Mouse (Mus musculus): ENCODE data around the gene Cept1.

Cept1 gene

GRCm38 (mm10) chr3:106494417-106494950 lies 53.1 kb downstream of the Cept1 start:
- DNase-seq (ENCODE audit: low spot score in 2 of 2), result no peak

DNA sequence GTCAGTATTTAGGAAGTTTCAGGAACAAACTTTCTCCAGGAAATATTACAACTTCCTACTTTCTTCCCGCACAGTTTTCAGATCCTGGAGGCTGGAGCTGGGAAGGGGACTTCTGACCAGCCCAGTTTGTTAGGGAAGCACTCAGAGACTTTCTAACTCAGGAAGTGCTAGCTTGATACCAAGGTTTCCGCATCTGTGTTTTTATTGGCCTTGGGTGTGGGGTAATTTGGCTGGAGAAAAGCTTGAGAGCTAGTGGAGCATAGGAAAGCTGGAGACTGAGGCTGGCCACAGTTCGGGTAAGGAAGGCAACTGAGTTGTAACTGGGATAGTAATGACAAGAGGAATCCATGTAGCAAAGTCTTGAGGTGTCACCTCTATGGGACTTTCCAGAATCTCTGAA lies 53.7 kb downstream of the Cept1 start:
- DNase-seq (ENCODE audit: low spot score in 2 of 2), result no peak

- DNase-seq (ENCODE audit: low spot score in 2 of 2), result no peak
Observed at GRCm38 (mm10) chr3:106493202-106493601, 54.4 kb downstream of the Cept1 start.

DNA sequence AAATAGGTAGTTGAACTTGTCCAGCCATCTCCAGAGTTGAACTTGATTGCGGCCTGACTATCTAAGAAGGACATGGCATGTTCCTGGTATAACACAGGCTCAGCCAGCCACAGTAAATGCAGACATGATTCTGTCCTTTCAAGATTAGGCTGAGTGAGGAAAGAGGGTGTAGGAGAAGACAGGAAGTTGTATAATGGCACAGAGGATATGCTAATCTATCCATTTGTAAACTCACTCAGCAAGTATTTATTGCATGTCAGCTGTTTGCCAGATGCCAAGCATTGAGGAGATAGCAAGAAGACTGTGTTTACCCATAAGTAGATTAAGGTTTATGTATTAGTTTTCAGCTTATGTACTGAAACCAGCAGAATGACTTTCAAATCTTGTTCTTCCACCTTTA lies 54.9 kb downstream of the Cept1 start:
- no peak for DNase-seq (ENCODE audit: low spot score in 2 of 2)

DNA sequence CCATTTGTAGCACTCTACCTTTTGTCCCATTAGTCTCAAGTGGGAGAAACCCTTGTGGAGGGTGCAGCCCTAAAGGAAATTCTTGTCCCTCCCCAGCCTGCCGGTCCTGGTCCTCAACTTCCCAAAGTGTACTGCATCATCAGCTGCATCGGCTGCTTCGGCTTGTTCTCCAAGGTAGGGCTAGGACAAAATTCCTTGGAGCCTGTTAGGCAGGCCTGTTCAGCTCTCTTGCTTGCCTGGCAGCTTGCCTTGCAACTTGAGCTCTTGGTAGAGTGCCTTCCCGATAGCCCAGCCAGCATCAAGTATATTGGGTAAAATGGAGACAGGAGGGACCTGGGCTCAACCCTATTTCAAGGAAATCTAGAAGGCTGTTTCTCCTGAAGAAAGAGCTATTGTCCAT lies 57.4 kb downstream of the Cept1 start:
- no peak for DNase-seq (ENCODE audit: low spot score in 2 of 2)

DNA sequence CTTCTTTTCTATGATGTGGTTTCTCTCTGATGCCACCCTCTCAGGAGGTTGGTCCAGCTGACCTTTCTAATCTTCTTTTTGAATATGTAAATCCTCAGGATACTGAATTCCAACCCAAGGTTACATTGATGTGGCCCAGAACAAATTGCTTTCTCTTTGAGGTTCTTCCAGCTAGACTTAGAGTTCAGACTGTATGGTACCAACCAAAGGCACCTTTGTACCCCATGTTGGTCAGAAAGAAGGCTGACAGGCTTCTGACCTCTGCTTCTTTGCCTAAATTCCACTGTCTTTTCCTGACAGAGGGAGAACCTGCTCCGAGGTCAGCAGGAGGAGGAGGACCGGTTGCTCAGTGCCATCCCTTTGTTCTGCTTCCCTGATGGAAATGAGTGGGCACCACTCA lies 60.1 kb downstream of the Cept1 start:
- DNase-seq (ENCODE audit: low spot score in 2 of 2), result no peak

- DNase-seq (ENCODE audit: low spot score in 2 of 2), result no peak
Observed at GRCm38 (mm10) chr3:106485810-106486209, 61.8 kb downstream of the Cept1 start.

GRCm38 (mm10) chr3:106484861-106485260 lies 62.7 kb downstream of the Cept1 start:
- DNase-seq (ENCODE audit: low spot score in 2 of 2), result no peak

- DNase-seq (ENCODE audit: low spot score in 2 of 2), result no peak
Observed at GRCm38 (mm10) chr3:106483796-106484405, 63.7 kb downstream of the Cept1 start.

- DNase-seq (ENCODE audit: low spot score in 2 of 2), result no peak
Observed at GRCm38 (mm10) chr3:106483297-106483696, 64.3 kb downstream of the Cept1 start.

- no peak for DNase-seq (ENCODE audit: low spot score in 2 of 2)
Observed at GRCm38 (mm10) chr3:106482281-106483081, 65.1 kb downstream of the Cept1 start, which contains the start of gene Dennd2d. Gene Dennd2d, plus strand, starts transcription at chr3:106482405.

GRCm38 (mm10) chr3:106476863-106477262 lies 70.7 kb downstream of the Cept1 start:
- DNase-seq (ENCODE audit: low spot score in 2 of 2), result no peak

DNA sequence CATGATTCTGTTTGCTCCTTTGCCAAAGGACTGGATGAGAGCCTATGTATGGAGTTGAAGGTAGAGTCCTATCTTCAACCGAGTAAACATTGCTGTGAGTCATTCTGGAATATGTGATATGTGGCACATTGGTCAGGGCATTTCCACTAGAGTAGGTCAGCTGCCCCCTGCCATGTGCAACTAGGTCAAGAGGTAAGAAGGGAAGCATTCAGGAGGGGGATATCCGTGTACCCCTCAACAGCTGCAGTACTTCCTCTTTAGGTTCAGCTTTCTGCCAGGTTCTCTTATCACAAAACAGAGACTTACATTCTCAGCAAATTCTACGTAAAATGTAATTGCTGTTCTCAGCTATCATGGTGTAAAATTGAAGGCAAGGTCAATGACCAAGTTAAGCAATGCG lies 73.4 kb downstream of the Cept1 start:
- no peak for DNase-seq (ENCODE audit: low spot score in 2 of 2)

DNA sequence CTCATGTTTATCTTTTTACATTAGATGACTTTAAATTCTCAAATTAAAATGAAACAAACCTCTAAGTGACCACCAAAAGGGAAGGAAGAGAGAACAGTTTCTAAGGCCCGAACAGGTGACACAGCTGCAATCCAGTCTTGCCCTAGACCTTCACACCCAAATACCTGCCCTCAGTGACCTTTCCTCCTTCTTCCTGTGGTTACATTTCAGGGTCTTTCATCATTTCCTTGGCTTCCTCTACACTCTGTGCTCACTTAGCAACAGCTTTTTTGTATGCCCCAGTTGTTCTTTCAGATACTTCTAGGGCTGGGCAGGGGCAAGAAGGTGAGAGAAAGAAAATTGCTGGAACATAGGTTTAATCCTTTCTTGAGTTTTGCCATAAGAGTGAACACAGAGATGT lies 82.9 kb downstream of the Cept1 start:
- DNase-seq (ENCODE audit: low spot score in 2 of 2), result no peak

- DNase-seq (ENCODE audit: low spot score in 2 of 2), result no peak
Observed at GRCm38 (mm10) chr3:106462493-106462892, 85.1 kb downstream of the Cept1 start.

DNA sequence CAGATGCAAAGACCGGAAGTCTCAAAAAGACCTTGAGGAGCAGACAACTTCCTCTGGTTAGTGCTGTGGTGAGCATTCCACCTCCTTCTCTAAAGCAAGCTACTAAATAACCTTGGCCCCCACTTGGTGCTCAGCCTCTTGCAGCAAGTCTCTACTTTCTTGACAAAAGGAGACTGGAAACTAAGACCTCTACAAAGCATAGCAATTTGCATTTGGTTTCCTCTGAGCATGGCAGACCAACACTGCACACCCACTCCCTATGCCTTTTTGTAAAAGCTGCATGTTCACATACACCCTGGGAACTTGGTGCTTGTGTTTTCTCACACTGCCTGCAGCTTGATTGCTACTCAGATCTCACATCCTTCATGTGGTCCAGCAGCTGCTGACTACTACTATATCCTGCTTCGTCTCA lies 85.5 kb downstream of the Cept1 start:
- no peak for DNase-seq (ENCODE audit: low spot score in 2 of 2)

DNA sequence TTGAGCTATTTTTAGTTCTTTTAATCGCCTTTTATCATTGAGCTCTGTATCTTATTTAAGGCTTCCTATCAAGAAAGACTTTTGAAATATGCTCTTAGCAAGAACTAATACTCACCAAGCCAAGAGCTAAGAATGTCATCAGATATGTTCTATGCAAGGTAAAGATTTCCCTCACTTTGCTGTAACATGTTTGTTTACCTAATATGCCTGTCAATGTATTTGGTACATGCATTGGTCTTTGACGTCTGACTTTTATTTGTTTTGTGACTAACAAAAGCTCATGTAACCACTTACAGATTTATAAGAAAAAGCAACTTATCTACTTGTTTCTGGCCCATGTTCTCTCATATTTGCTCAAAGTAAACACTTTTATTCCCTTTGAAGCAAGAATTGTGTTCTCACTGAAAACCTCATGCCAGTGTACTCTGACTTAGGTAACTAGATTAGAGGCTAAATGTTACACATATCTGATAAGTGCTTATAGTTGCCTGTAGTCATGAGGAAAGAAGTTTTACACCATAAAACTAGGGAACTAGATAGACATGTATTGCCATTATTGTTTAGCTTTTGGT lies 90.2 kb downstream of the Cept1 start:
- DNase-seq (ENCODE audit: low spot score in 2 of 2), result no peak

GRCm38 (mm10) chr3:106452616-106453015 lies 95.0 kb downstream of the Cept1 start:
- no peak for DNase-seq (ENCODE audit: low spot score in 2 of 2)
